Mouse (Mus musculus): ENCODE data around the gene Agbl1. TPM values are rescaled to one million over a fixed set of nuclear protein-coding genes. Genes with fewer than 3 reads are reported as not detected.

Agbl1 gene
- polyA plus RNA-seq, 1 experiment from 2014 or later = not detected

- no peak for TF ChIP-seq CTCF (IDR thresholded peaks at IDR 0.05; ENCODE audit: low read depth)
- Histone ChIP-seq H3K36me3 (ENCODE audit: insufficient read depth, low read length) (no peaks in the 10 kb centered on the region), H3K27ac (no peak overlapping the region), H3K9me3 (replicated peaks; ENCODE audit: low read length) (no peaks in the 10 kb centered on the region), H3K4me3 (replicated peaks; ENCODE audit: low read depth, low read length) (no peak overlapping the region), H3K9ac (ENCODE audit: low read depth, low read length) (no peak overlapping the region), H3K27me3 (ENCODE audit: insufficient read depth, low read length) (no peaks in the 10 kb centered on the region), H3K4me1 (replicated peaks; ENCODE audit: insufficient read depth, low read length) (no peaks in the 10 kb centered on the region), H3K4me2 (ENCODE audit: low read length) (no peak overlapping the region)
- DNase-seq (ENCODE audit: low spot score) = no peak
- WGBS = 72% methylated on average over 4 of the region's 4 CpGs
- no peak for ATAC-seq (replicated peaks; ENCODE audit: low FRiP score, low read depth)
Measured at GRCm38 (mm10) chr7:76438988-76439387, 209.3 kb downstream of the Agbl1 start.

- DNase-seq (ENCODE audit: low spot score) (peak; percentile 1), ATAC-seq (replicated peaks; ENCODE audit: low FRiP score, low read depth) (no peak)
- no peak overlapping the region for H3K9ac ChIP-seq (ENCODE audit: low read depth, low read length)
- H3K36me3 ChIP-seq (ENCODE audit: insufficient read depth, low read length) = no peaks in the 10 kb centered on the region
- TF ChIP-seq CTCF (IDR thresholded peaks at IDR 0.05; ENCODE audit: low read depth) = no peak
- H3K4me2 ChIP-seq (ENCODE audit: low read length) = no peak overlapping the region
- no peak overlapping the region for H3K4me3 ChIP-seq (replicated peaks; ENCODE audit: low read depth, low read length)
- no peaks in the 10 kb centered on the region for H3K9me3 ChIP-seq (replicated peaks; ENCODE audit: low read length)
- no peak overlapping the region for H3K27ac ChIP-seq
- 44% methylated on average over 5 of the region's 5 CpGs for WGBS
- H3K4me1 ChIP-seq (replicated peaks; ENCODE audit: insufficient read depth, low read length) = no peaks in the 10 kb centered on the region
- no peaks in the 10 kb centered on the region for H3K27me3 ChIP-seq (ENCODE audit: insufficient read depth, low read length)
Measured at GRCm38 (mm10) chr7:76462361-76463001, 232.8 kb downstream of the Agbl1 start.

- Histone ChIP-seq H3K9me3 (replicated peaks; ENCODE audit: low read length) (no peaks in the 10 kb centered on the region), H3K27me3 (ENCODE audit: insufficient read depth, low read length) (no peaks in the 10 kb centered on the region), H3K4me2 (ENCODE audit: low read length) (no peak overlapping the region), H3K36me3 (ENCODE audit: insufficient read depth, low read length) (no peaks in the 10 kb centered on the region), H3K27ac (no peak overlapping the region), H3K4me1 (replicated peaks; ENCODE audit: insufficient read depth, low read length) (no peaks in the 10 kb centered on the region), H3K9ac (ENCODE audit: low read depth, low read length) (no peak overlapping the region), H3K4me3 (replicated peaks; ENCODE audit: low read depth, low read length) (no peak overlapping the region)
- DNase-seq (ENCODE audit: low spot score) = no peak
- no peak for TF ChIP-seq CTCF (IDR thresholded peaks at IDR 0.05; ENCODE audit: low read depth)
- ATAC-seq (replicated peaks; ENCODE audit: low FRiP score, low read depth) = no peak
- WGBS = 76% methylated on average over 2 of the region's 2 CpGs
Measured at GRCm38 (mm10) chr7:76466427-76466826, 236.7 kb downstream of the Agbl1 start.

- DNase-seq (ENCODE audit: low spot score) (peak; percentile 48), ATAC-seq (replicated peaks; ENCODE audit: low FRiP score, low read depth) (no peak; the same call in 1 of the 2 replicates)
- no peak for TF ChIP-seq CTCF (IDR thresholded peaks at IDR 0.05; ENCODE audit: low read depth)
- Histone ChIP-seq H3K4me2 (ENCODE audit: low read length) (no peak overlapping the region), H3K27ac (no peak overlapping the region), H3K9me3 (replicated peaks; ENCODE audit: low read length) (no peaks in the 10 kb centered on the region), H3K27me3 (ENCODE audit: insufficient read depth, low read length) (no peaks in the 10 kb centered on the region), H3K36me3 (ENCODE audit: insufficient read depth, low read length) (no peaks in the 10 kb centered on the region), H3K4me3 (replicated peaks; ENCODE audit: low read depth, low read length) (no peak overlapping the region), H3K9ac (ENCODE audit: low read depth, low read length) (no peak overlapping the region), H3K4me1 (replicated peaks; ENCODE audit: insufficient read depth, low read length) (no peaks in the 10 kb centered on the region)
- 16% methylated on average over 6 of the region's 6 CpGs for WGBS
Measured at GRCm38 (mm10) chr7:76474233-76474632, 244.5 kb downstream of the Agbl1 start.

GRCm38 (mm10) chr7:76485546-76485945 is 255.9 kb downstream of the Agbl1 start:
- DNase-seq (ENCODE audit: low spot score) = peak; percentile 18
- H3K36me3 ChIP-seq (ENCODE audit: insufficient read depth, low read length) = no peaks in the 10 kb centered on the region
- no peaks in the 10 kb centered on the region for H3K9me3 ChIP-seq (replicated peaks; ENCODE audit: low read length)
- H3K4me3 ChIP-seq (replicated peaks; ENCODE audit: low read depth, low read length) = no peak overlapping the region
- no peaks in the 10 kb centered on the region for H3K27me3 ChIP-seq (ENCODE audit: insufficient read depth, low read length)
- H3K27ac ChIP-seq = no peak overlapping the region
- WGBS = 54% methylated on average over 2 of the region's 2 CpGs
- H3K9ac ChIP-seq (ENCODE audit: low read depth, low read length) = no peak overlapping the region
- ATAC-seq (replicated peaks; ENCODE audit: low FRiP score, low read depth) = no peak
- H3K4me2 ChIP-seq (ENCODE audit: low read length) = no peak overlapping the region
- TF ChIP-seq CTCF (IDR thresholded peaks at IDR 0.05; ENCODE audit: low read depth) = no peak
- H3K4me1 ChIP-seq (replicated peaks; ENCODE audit: insufficient read depth, low read length) = no peaks in the 10 kb centered on the region

- no peaks in the 10 kb centered on the region for H3K27me3 ChIP-seq (ENCODE audit: insufficient read depth, low read length)
- no peak overlapping the region for H3K27ac ChIP-seq
- H3K4me3 ChIP-seq (replicated peaks; ENCODE audit: low read depth, low read length) = no peak overlapping the region
- no peaks in the 10 kb centered on the region for H3K36me3 ChIP-seq (ENCODE audit: insufficient read depth, low read length)
- H3K9ac ChIP-seq (ENCODE audit: low read depth, low read length) = no peak overlapping the region
- DNase-seq (ENCODE audit: low spot score) (no peak), ATAC-seq (replicated peaks; ENCODE audit: low FRiP score, low read depth) (no peak)
- no peak for TF ChIP-seq CTCF (IDR thresholded peaks at IDR 0.05; ENCODE audit: low read depth)
- no peaks in the 10 kb centered on the region for H3K9me3 ChIP-seq (replicated peaks; ENCODE audit: low read length)
- no peaks in the 10 kb centered on the region for H3K4me1 ChIP-seq (replicated peaks; ENCODE audit: insufficient read depth, low read length)
- H3K4me2 ChIP-seq (ENCODE audit: low read length) = no peak overlapping the region
- WGBS = 80% methylated on average over 5 of the region's 5 CpGs
Measured at GRCm38 (mm10) chr7:76487519-76487918, 257.8 kb downstream of the Agbl1 start.

GRCm38 (mm10) chr7:76524291-76524690 is 294.6 kb downstream of the Agbl1 start:
- no peaks in the 10 kb centered on the region for H3K4me1 ChIP-seq (replicated peaks; ENCODE audit: insufficient read depth, low read length)
- peak; percentile 59 for DNase-seq (ENCODE audit: low spot score)

More at GRCm38 (mm10) chr7:76524291-76524690, 294.6 kb downstream of the Agbl1 start:
- no peak overlapping the region for H3K9ac ChIP-seq (ENCODE audit: low read depth, low read length)
- no peaks in the 10 kb centered on the region for H3K9me3 ChIP-seq (replicated peaks; ENCODE audit: low read length)
- no peaks in the 10 kb centered on the region for H3K36me3 ChIP-seq (ENCODE audit: insufficient read depth, low read length)
- H3K4me2 ChIP-seq (ENCODE audit: low read length) = no peak overlapping the region
- no peak overlapping the region for H3K27ac ChIP-seq
- TF ChIP-seq CTCF (IDR thresholded peaks at IDR 0.05; ENCODE audit: low read depth) = no peak
- ATAC-seq (replicated peaks; ENCODE audit: low FRiP score, low read depth) = no peak
- no peak overlapping the region for H3K4me3 ChIP-seq (replicated peaks; ENCODE audit: low read depth, low read length)
- no peaks in the 10 kb centered on the region for H3K27me3 ChIP-seq (ENCODE audit: insufficient read depth, low read length)
- 35% methylated on average over 3 of the region's 3 CpGs for WGBS
